Mouse (Mus musculus) kidney, postnatal 0 days (tissue): ENCODE measurements at regions not wholly inside any gene's neighbourhood (a gene's known extent, or its start where the extent isn't known, plus 50 kb on each side); places are given as distances from the start of the nearest gene placed in this dataset.

Experiments
- ATAC-seq: fragments of 200-750 bp; cut with Nextera tagmentation; replicated peaks from 2 replicates; pipeline ENCODE4 v1.8.0; 2017; ENCODE audit warnings: low read depth, moderate number of reproducible peaks, moderate TSS enrichment, moderate library complexity; ENCODE audit not compliant: low FRiP score
- DNase-seq: peaks from one replicate; pipeline ENCODE4 v3.0.0-alpha.2; 2016; ENCODE audit warnings: low spot score
- H3K27ac ChIP-seq: fragments of 300-500 bp; sonication (generic); 2 replicates; pipeline ENCODE4 v1.5.1; 2014; ENCODE audit warnings: mild to moderate bottlenecking
- H3K27me3 ChIP-seq: fragments of 300-500 bp; sonication (generic); 2 replicates; pipeline ENCODE4 v1.6.1; 2014; ENCODE audit warnings: low read length, mixed read lengths; ENCODE audit not compliant: insufficient read depth
- H3K36me3 ChIP-seq: fragments of 300-500 bp; sonication (generic); 2 replicates; pipeline ENCODE4 v1.6.1; 2014; ENCODE audit warnings: low read length, mixed read lengths; ENCODE audit not compliant: insufficient read depth
- H3K4me1 ChIP-seq: fragments of 300-500 bp; sonication (generic); replicated peaks from 2 replicates; pipeline ENCODE4 v1.6.1; 2014; ENCODE audit warnings: antibody characterized with exemption, low read length, mixed read lengths; ENCODE audit not compliant: insufficient read depth
- H3K4me2 ChIP-seq: fragments of 300-500 bp; sonication (generic); 2 replicates; pipeline ENCODE4 v1.6.1; 2014; ENCODE audit warnings: mild to moderate bottlenecking, low read length, moderate library complexity, mixed read lengths
- H3K4me3 ChIP-seq: fragments of 300-500 bp; sonication (generic); replicated peaks from 2 replicates; pipeline ENCODE4 v1.5.1; 2014; ENCODE audit warnings: low read depth, low read length
- H3K9ac ChIP-seq: fragments of 300-500 bp; sonication (generic); 2 replicates; pipeline ENCODE4 v1.6.1; 2014; ENCODE audit warnings: low read depth, low read length
- H3K9me3 ChIP-seq: fragments of 300-500 bp; sonication (generic); replicated peaks from 2 replicates; pipeline ENCODE4 v1.6.1; 2016; ENCODE audit warnings: low read length, inconsistent platforms, mixed read lengths
- CTCF ChIP-seq: IDR thresholded peaks from 2 replicates; pipeline ENCODE4 v1.5.1; 2016; ENCODE audit warnings: antibody characterized with exemption, low read depth, mild to moderate bottlenecking, moderate library complexity
- WGBS: fragments of 180-500 bp; shearing (Covaris S2); extraction: QIAGEN DNeasy Blood & Tissue Kit; methylation state at CpG from one replicate; pipeline ENCODE4 v1.1.7; 2014; 5-methylcytosine and 5-hydroxymethylcytosine counted together

DNA sequence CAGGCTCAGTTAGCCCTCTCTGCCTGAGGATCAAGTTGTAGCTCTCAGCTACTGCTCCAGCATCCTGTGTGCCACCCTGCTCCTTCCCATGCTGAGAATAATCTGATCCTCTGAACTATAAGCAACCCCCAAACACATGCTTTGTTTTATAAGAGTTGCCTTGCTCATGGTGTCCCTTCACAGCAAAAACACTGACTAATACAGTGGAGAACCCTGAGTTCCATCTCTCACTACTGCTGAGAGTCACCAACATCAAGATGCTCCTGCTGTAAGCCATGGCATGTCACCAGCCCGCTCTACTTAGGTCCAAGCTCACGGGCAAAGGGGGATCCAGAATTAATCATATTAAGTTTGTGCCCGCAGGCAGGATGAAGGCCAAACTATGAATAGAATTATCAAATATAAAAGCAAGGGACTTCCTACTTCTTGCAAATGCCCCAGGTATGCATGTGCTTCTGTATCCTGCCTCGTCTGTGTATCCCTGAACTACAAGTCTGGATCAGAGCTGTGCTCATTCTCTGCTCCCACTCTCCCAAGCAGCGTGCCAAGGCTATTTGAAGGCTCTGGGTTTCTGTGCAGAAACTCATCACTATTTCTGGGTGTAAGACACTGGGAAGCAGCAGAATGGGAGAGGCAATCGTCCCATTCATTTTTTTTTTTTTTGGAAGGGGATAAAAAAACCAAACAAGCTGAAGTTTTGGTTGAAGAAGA, 243.7 kb upstream of the Pfn2 start:
- no peak overlapping the region for H3K4me3 ChIP-seq
- no peaks in the 10 kb centered on the region for H3K27me3 ChIP-seq
- WGBS, result 89% methylated on average over 6 of the region's 6 CpGs
- no peak overlapping the region for H3K27ac ChIP-seq
- H3K9me3 ChIP-seq, result no peaks in the 10 kb centered on the region
- no peak overlapping the region for H3K4me2 ChIP-seq
- H3K4me1 ChIP-seq, result no peaks in the 10 kb centered on the region
- DNase-seq (no peak), ATAC-seq (no peak)
- no peaks in the 10 kb centered on the region for H3K36me3 ChIP-seq
- no peak for TF ChIP-seq CTCF
- no peak overlapping the region for H3K9ac ChIP-seq

DNA sequence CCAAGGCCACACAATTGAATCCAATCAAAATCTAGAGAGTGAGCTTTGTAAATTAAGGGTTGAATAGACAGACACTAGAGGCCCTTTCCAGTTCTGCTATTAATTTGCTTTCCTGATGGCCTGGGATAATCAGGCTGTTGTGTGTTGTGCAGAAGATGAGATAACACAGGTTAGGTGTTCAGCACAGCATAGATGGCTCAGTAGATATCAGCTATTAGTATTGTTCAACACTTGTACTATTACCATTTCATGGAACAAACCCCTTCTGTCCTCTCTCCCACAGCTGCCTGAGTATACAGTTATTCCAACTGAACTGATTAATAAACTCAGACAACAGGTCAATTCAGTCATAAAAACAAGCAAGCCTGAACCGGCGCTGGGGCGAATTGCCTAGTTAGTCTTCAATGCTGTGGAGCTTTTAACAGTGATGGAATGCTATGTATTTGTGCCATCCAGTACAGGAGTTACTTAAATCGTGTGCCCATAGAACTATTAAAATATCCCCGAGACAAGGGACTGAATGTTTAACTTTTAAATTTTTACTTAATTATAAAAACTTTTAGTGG, 263.1 kb upstream of the Pfn2 start:
- WGBS, result 61% methylated on average over 5 of the region's 5 CpGs
- no peak overlapping the region for H3K9ac ChIP-seq
- no peak for DNase-seq

DNA sequence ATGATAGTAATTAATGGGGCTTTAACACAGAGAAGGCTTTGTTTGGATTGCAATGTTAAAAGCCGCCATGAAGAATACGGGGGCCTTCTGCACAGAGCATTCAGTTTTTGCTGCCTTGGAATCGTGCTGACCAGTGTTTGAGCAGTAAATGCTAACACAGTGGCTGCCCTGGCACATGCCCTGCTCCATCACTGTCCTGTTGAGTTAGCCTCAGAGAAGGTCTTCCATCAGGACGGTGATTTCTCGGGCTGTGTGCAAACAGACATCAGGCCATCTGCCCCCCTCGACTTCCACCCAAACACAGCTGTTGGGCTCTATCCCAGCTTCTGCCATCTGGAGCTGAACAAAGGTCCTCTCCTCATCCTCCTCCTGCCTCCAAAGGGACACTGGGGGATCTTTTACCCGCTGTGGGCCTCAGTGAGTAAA, 264.6 kb upstream of the Pfn2 start:
- Histone ChIP-seq H3K4me2 (no peak overlapping the region), H3K27me3 (no peaks in the 10 kb centered on the region), H3K4me1 (no peaks in the 10 kb centered on the region), H3K27ac (no peak overlapping the region), H3K4me3 (no peak overlapping the region), H3K36me3 (no peaks in the 10 kb centered on the region), H3K9me3 (no peaks in the 10 kb centered on the region), H3K9ac (no peak overlapping the region)
- no peak for TF ChIP-seq CTCF
- 52% methylated on average over 7 of the region's 7 CpGs for WGBS
- no peak for DNase-seq
- no peak for ATAC-seq

More for the DNA sequence above, 263.1 kb upstream of the Pfn2 start:
- H3K36me3 ChIP-seq, result no peaks in the 10 kb centered on the region
- H3K4me2 ChIP-seq, result no peak overlapping the region
- H3K27me3 ChIP-seq, result no peaks in the 10 kb centered on the region
- no peak for TF ChIP-seq CTCF
- no peaks in the 10 kb centered on the region for H3K9me3 ChIP-seq
- no peak for ATAC-seq
- H3K4me1 ChIP-seq, result no peaks in the 10 kb centered on the region
- H3K27ac ChIP-seq, result no peak overlapping the region
- no peak overlapping the region for H3K4me3 ChIP-seq

DNA sequence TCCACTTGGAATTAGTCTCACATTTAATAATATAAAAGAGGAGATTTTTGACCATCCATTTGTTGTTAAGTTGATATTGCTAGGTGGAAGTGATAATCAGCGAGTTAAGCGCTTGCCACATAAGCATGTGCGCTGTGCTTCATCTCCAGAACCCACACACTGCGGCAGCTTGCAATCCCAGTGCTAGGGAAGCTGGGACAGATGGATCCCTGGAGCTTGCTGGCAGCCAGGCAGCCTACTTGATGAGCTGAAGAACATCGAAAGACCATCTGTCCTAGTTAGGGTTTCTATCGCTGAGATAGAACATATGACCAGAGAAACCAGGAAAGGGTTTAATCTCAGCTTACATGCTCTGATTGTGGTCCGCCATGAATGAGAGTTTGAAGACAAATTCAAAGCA, 266.1 kb upstream of the Pfn2 start:
- TF ChIP-seq CTCF, result no peak
- H3K4me2 ChIP-seq, result no peak overlapping the region
- 96% methylated on average over 7 of the region's 7 CpGs for WGBS

DNA sequence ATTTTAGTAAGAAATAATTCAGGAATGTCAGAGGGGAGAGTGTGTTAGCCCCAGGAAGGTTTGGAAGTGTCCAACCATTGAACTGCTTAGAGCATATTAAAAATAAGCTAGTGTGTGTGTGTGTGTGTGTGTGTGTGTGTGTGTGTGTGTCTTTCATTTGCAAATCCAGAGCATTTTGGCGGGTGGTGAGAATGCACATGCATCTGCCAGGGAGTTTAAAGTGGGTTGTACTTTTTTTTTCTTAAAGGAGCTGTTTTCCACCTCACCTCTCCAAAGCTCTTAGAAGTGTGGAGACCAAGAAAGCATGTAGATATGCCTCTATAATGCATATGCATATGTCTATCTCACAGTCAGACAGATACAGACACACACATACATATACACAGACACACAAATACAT, 267.6 kb upstream of the Pfn2 start:
- DNase-seq, result no peak
- Histone ChIP-seq H3K4me1 (no peaks in the 10 kb centered on the region), H3K27me3 (no peaks in the 10 kb centered on the region), H3K4me2 (no peak overlapping the region), H3K36me3 (no peaks in the 10 kb centered on the region), H3K9me3 (no peaks in the 10 kb centered on the region), H3K27ac (no peak overlapping the region), H3K4me3 (no peak overlapping the region), H3K9ac (no peak overlapping the region)
- no peak for TF ChIP-seq CTCF
- no peak for ATAC-seq
- WGBS, result 71% methylated on average over 1 of the region's 1 CpGs

More for the DNA sequence above, 266.1 kb upstream of the Pfn2 start:
- no peaks in the 10 kb centered on the region for H3K9me3 ChIP-seq
- H3K4me3 ChIP-seq, result no peak overlapping the region
- H3K36me3 ChIP-seq, result no peaks in the 10 kb centered on the region
- H3K4me1 ChIP-seq, result no peaks in the 10 kb centered on the region
- DNase-seq, result no peak
- no peaks in the 10 kb centered on the region for H3K27me3 ChIP-seq
- H3K9ac ChIP-seq, result no peak overlapping the region
- H3K27ac ChIP-seq, result no peak overlapping the region
- ATAC-seq, result no peak

DNA sequence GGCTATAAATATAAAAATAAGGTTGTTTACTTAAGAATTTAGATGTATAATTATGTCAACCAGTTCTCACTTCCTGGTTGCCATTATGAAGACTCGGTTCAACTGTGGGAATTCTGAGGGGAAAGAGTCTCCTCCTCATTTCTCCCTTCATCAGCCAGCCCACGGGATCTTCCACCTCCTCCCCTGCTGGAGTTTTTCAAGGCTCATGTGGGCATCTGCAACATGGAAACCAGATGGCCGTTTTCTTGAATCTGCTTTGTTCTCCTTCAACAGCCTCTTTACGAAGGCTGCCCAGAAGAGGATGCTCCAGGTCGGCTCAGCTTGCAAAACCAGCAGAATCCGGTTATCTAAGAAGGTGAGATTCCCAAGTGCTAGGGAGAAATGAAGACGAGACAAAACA, 269.0 kb upstream of the Pfn2 start:
- TF ChIP-seq CTCF, result no peak
- H3K27ac ChIP-seq, result no peak overlapping the region
- WGBS, result 63% methylated on average over 7 of the region's 7 CpGs
- no peak overlapping the region for H3K4me2 ChIP-seq
- DNase-seq, result no peak
- H3K36me3 ChIP-seq, result no peaks in the 10 kb centered on the region
- H3K9ac ChIP-seq, result no peak overlapping the region
- no peaks in the 10 kb centered on the region for H3K9me3 ChIP-seq
- ATAC-seq, result no peak
- H3K4me1 ChIP-seq, result no peaks in the 10 kb centered on the region
- no peaks in the 10 kb centered on the region for H3K27me3 ChIP-seq
- H3K4me3 ChIP-seq, result no peak overlapping the region
